Mouse (Mus musculus): ENCODE measurements around the gene Slc44a3.

DNA sequence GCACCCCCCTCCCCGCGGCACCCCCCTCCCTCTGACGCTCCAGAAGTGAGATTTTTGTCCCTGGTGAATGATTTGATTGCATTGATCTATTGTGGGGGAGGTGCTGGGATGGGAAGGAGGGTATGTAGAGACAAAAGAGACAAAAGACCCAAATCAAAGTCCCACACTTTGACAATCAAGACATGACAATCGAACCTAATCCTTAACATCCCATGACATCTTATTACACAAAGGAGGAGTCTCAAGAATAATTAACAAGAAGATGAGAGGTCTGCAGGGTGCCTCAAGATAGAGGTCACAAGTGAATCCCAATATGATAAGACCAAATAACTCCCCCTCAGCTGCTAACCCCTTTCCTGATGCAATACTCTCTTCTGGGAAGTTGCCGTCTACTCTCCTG, 37.6 kb upstream of the Slc44a3 start:
- no peak for TF ChIP-seq CTCF (IDR thresholded peaks at IDR 0.05; ENCODE audit: low read depth)
- TF ChIP-seq EP300 (IDR thresholded peaks at IDR 0.05; ENCODE audit: low read depth) = no peak
